Mouse (Mus musculus) midbrain, embryonic 15.5 days (tissue): ENCODE measurements around the gene Ttll3. TPM values are rescaled to one million over a fixed set of nuclear protein-coding genes. Genes with fewer than 3 reads are reported as not detected.

Experiments
- ATAC-seq: fragments of 200-750 bp; cut with Nextera tagmentation; replicated peaks from 2 replicates; pipeline ENCODE4 v1.8.0; 2017; ENCODE audit warnings: moderate TSS enrichment
- H3K27ac ChIP-seq: fragments of 300-500 bp; sonication (generic); 2 replicates; pipeline ENCODE4 v1.5.1; 2015; ENCODE audit warnings: mild to moderate bottlenecking, inconsistent platforms
- H3K27me3 ChIP-seq: fragments of 300-500 bp; sonication (generic); replicated peaks from 2 replicates; pipeline ENCODE4 v1.6.1; 2015; ENCODE audit warnings: inconsistent platforms
- H3K36me3 ChIP-seq: fragments of 300-500 bp; sonication (generic); replicated peaks from 2 replicates; pipeline ENCODE4 v1.6.1; 2015; ENCODE audit warnings: inconsistent platforms
- H3K4me1 ChIP-seq: fragments of 300-500 bp; sonication (generic); 2 replicates; pipeline ENCODE4 v1.6.1; 2015; ENCODE audit warnings: inconsistent platforms
- H3K4me2 ChIP-seq: fragments of 300-500 bp; sonication (generic); 2 replicates; pipeline ENCODE4 v1.6.1; 2015; ENCODE audit warnings: inconsistent platforms, mild to moderate bottlenecking, moderate library complexity
- H3K4me3 ChIP-seq: fragments of 300-500 bp; sonication (generic); 2 replicates; pipeline ENCODE4 v1.5.1; 2015; ENCODE audit warnings: mild to moderate bottlenecking, inconsistent platforms
- H3K9ac ChIP-seq: fragments of 300-500 bp; sonication (generic); 2 replicates; pipeline ENCODE4 v1.6.1; 2015; ENCODE audit warnings: mild to moderate bottlenecking, inconsistent platforms
- H3K9me3 ChIP-seq: fragments of 300-500 bp; sonication (generic); 2 replicates; pipeline ENCODE4 v1.6.1; 2016; ENCODE audit warnings: inconsistent platforms
- WGBS: fragments of 180-500 bp; shearing (Covaris S2); methylation state at CpG from one replicate; pipeline ENCODE4 v1.1.7; 2015; ENCODE audit warnings: mixed read lengths; 5-methylcytosine and 5-hydroxymethylcytosine counted together
- polyA plus RNA-seq: library from polyadenylated mRNA; unstranded; fragments of >200 nt; fragmentation: Nextera tagmentation; extraction: Ambion mirVana; gene quantifications from 2 replicates; pipeline ENCODE4 v1.2.1, GENCODE M21; 2015

Gene Ttll3
- polyA plus RNA-seq, 1 experiment from 2014 or later: 15.1 TPM

DNA sequence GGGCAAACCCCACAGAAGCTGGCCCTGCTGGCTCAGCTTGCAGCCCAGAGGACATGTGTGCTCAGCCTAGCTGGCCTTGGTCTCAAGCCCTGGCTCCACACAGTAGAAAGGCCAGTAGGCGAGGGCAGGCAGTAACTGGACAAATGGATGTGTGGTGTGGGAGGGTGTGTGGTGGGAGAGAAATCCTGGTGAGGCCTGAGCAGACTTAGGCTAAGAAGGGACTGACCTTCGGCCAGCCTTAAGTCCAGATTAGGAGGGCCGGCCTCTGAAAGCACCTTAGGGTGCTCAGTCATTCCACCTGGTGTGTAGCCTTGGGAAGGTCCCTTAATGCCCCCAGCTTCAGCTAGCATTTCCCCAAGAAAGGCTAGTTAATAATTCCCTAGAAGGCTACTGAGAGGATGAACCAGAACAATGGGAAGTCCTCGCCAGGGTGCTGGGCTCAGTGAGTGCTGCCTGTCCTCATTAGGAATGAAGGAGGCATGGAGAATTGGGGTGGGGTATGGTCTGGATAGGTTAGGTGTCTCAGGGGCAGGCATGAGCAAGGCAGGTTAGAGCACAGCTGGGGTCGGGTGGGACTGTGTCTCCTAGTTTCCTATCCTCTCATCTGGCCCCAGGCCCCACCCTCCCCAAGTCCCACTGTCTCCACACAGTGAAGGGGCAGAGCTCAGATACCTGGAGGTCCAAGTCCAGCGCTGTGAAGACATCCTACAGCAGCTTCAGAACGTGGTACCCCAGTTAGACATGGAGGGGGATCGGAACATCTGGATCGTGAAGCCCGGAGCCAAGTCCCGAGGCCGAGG, 15.8 kb downstream of the Ttll3 start:
- no peak overlapping the region for H3K9ac ChIP-seq

DNA sequence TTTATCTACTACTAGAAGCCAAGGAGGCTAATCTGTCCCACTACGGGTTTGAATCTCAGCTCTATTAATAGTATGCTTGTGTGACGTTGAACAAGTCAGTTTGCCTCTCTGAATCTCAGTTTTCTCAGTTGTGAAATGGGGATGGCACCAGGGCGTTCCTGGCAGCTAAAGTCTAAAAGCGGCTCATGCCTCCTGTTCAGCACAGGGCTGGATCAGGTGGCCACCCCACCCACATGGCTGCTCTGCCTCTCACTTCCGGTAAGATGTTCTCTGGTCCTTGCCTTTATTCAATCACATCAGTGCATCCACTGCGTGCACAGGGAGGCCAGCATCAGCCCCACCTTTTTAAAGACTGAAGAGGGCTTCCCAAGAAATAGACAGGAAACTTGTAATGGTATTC, 16.4 kb downstream of the Ttll3 start:
- no peaks in the 10 kb centered on the region for H3K36me3 ChIP-seq
- WGBS: 93% methylated on average over 6 of the region's 6 CpGs

More for the DNA sequence above, 15.8 kb downstream of the Ttll3 start:
- Histone ChIP-seq H3K27ac (no peak overlapping the region), H3K4me2 (no peak overlapping the region), H3K27me3 (no peaks in the 10 kb centered on the region), H3K4me1 (no peaks in the 10 kb centered on the region), H3K4me3 (no peak overlapping the region), H3K36me3 (no peaks in the 10 kb centered on the region), H3K9me3 (no peaks in the 10 kb centered on the region)
- ATAC-seq: no peak
- WGBS: 82% methylated on average over 12 of the region's 12 CpGs

DNA sequence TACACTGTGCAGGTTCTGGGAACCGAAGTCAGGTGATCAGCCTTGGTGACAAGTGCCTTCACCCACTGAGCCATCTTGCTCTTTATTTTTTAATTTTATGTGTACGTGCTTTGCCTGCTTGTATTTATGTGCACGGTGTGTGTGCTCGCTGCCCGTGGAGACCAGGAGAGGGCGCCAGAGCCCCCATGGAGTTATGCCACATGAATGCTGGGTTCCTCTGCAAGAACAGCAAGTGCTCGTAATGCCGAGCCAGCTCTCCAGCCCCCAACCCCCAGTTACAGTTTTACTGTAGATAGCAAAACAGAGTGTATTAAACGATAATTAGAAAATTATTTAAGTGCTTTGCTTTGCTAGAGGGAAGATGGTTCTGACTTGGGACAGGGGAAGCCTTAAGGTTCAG, 17.6 kb downstream of the Ttll3 start:
- WGBS: 78% methylated on average over 9 of the region's 9 CpGs
- no peaks in the 10 kb centered on the region for H3K36me3 ChIP-seq

More for the DNA sequence above, 16.4 kb downstream of the Ttll3 start:
- no peak for ATAC-seq
- no peak overlapping the region for H3K4me3 ChIP-seq
- H3K27me3 ChIP-seq: no peaks in the 10 kb centered on the region
- no peaks in the 10 kb centered on the region for H3K4me1 ChIP-seq
- H3K4me2 ChIP-seq: no peak overlapping the region
- no peaks in the 10 kb centered on the region for H3K9me3 ChIP-seq
- H3K9ac ChIP-seq: no peak overlapping the region
- H3K27ac ChIP-seq: no peak overlapping the region

DNA sequence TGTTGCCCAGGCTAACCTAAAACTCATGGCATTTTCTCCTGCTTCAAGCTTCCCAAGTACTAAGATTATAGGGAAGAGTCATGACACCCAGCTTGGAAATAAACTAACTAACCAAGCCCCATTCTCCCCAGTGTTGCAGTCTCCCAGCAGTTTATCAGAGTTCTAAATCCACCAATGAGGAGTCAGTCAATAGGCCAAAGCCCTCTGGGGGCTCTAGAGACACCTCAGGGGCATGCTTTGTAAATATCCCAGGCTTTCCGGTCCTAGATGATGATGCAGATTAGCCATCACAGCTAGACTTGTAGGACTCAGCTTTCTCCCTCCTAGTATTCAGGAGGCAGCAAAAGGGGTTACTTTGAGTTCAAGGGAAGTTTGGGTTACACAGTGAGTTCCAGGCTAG, 20.9 kb downstream of the Ttll3 start:
- H3K4me2 ChIP-seq: no peak overlapping the region
- no peak overlapping the region for H3K4me3 ChIP-seq
- no peak overlapping the region for H3K9ac ChIP-seq
- no peaks in the 10 kb centered on the region for H3K4me1 ChIP-seq
- no peaks in the 10 kb centered on the region for H3K9me3 ChIP-seq
- H3K27me3 ChIP-seq: no peaks in the 10 kb centered on the region
- WGBS: 76% methylated on average over 1 of the region's 1 CpGs
- no peak overlapping the region for H3K27ac ChIP-seq
- ATAC-seq: no peak
- H3K36me3 ChIP-seq: 0 out of 2 replicates have a peak, but pooled peaks cover 3% of the 10 kb centered on the region

More for the DNA sequence above, 17.6 kb downstream of the Ttll3 start:
- no peak for ATAC-seq
- no peak overlapping the region for H3K9ac ChIP-seq
- H3K4me2 ChIP-seq: no peak overlapping the region
- no peaks in the 10 kb centered on the region for H3K4me1 ChIP-seq
- H3K4me3 ChIP-seq: no peak overlapping the region
- H3K27ac ChIP-seq: no peak overlapping the region
- no peaks in the 10 kb centered on the region for H3K9me3 ChIP-seq
- H3K27me3 ChIP-seq: no peaks in the 10 kb centered on the region

DNA sequence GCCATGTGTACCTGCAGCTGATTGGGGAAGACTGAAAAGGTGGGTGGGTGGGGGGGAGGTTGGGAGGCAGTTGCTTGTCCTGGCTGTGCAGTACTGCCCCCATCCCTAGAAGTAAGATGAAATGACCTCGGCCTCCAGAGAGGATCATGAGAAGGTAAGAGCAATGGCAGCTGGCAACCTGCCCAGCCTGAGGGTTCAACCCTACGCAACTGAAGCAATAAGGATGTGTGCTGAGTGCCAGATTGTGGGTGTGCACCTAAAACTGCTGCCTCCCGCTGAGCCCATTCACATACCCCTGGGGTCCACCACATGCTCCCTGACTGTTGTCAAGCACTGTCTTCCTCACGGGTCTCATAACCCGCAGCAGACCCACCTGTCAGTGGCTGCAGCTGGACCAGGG, 27.4 kb downstream of the Ttll3 start:
- Histone ChIP-seq H3K27me3 (no peaks in the 10 kb centered on the region), H3K9me3 (no peaks in the 10 kb centered on the region), H3K27ac (no peak overlapping the region), H3K9ac (no peak overlapping the region), H3K4me3 (no peak overlapping the region), H3K36me3 (0 out of 2 replicates have a peak, but pooled peaks cover 6% of the 10 kb centered on the region), H3K4me2 (no peak overlapping the region), H3K4me1 (peaks cover 21% of the 10 kb centered on the region)
- ATAC-seq: no peak
- WGBS: 83% methylated on average over 5 of the region's 5 CpGs

DNA sequence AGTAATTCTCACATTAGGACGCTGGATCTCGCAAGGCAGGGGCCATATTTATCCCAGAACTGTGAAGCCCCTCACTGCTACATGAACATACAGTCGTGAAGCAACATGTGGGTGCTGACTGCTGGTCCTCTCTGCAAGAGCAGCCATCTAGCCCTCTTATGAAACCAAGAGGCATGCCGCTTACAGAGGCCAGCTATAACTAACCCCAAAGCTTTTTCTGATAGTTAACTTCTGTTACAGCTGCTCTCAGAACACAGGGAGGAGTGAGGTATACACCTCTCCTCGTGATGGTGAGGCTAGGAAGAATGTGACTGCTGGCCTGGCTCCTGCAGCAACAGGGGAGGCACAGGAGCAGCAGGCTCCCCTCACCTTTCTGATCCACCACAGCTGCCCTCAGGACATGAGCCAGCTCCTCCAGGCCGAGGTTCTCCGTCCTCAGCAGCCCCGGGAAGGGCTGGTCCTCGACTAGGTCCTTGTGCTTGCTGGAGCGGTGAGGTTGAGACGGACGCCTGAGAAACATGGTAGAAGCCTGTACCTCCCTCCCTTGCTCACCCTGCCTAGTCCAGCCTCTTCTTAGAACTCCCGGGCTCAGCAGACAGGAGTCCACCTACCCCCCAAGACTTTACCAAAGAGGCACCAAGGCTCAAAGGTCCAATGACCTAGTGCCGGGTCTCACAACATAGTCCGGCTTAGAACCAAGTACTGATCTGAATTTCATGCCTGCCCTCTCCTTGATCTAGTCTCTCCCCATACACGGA, 29.6 kb downstream of the Ttll3 start:
- 17% methylated on average over 16 of the region's 16 CpGs for WGBS
- 0 out of 2 replicates have a peak, but pooled peaks cover 6% of the 10 kb centered on the region for H3K36me3 ChIP-seq
- H3K9me3 ChIP-seq: no peaks in the 10 kb centered on the region
- H3K27ac ChIP-seq: peak overlapping the region; percentile 67
- H3K4me2 ChIP-seq: peak overlapping the region; percentile 90
- ATAC-seq: peak; percentile 70
- no peaks in the 10 kb centered on the region for H3K27me3 ChIP-seq
- H3K4me1 ChIP-seq: peaks cover 21% of the 10 kb centered on the region
- H3K4me3 ChIP-seq: peak overlapping the region; percentile 63
- H3K9ac ChIP-seq: peak overlapping the region; percentile 71

DNA sequence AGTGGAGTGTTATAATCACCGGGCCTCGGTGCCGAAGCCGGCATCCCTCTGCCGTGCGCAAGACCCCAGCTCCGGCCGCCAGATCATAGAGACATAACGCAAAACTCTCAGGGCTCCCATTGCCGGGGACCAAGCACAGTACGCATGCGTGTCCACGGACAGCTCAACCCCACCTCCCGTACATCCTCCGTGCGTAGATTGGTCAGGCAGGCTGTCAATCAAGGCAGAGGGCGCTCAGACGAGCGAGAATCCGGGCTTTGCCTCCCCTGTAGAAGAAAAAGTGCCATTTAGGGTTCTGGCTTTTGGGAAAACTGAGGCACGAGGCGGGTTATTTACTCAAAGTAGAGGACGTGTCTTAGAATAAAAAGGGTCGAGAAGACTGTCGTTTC, 30.1 kb downstream of the Ttll3 start, which contains the start of gene Rpusd3:
Gene Rpusd3, minus strand, starts transcription at position 142 of the 389 bp plus-strand sequence.
- peak; percentile 98 for ATAC-seq
- no peaks in the 10 kb centered on the region for H3K27me3 ChIP-seq
- H3K4me2 ChIP-seq: peak within 1 kb of the TSS; percentile 90
- WGBS: 0% methylated on average over 25 of the region's 25 CpGs
- H3K9ac ChIP-seq: peak within 1 kb of the TSS; percentile 71
- H3K4me1 ChIP-seq: peaks cover 21% of the 10 kb centered on the region
- H3K4me3 ChIP-seq: peak within 1 kb of the TSS; percentile 63
- H3K36me3 ChIP-seq: 0 out of 2 replicates have a peak, but pooled peaks cover 6% of the 10 kb centered on the region
- H3K27ac ChIP-seq: peak within 1 kb of the TSS; percentile 67
- no peaks in the 10 kb centered on the region for H3K9me3 ChIP-seq

DNA sequence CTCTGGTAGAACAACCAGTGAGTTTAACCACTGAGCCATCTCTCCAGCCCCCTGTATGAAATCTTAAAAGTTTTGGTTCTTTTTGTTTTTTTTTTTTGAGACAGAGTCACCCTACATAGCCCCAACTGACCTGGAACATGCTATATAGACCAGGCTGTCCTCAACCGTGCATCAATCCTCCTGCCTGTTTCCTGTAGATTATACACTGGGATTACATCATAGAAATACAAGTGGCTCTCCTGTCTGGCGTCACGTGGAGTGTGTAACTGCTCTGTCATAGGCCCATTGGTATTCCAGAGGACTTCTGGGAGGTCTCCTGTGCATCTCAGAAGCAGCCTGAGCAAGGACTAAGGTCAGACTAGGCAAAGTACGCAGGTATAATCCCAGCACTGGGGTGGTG, 33.9 kb downstream of the Ttll3 start:
- Histone ChIP-seq H3K36me3 (no peaks in the 10 kb centered on the region), H3K27ac (no peak overlapping the region), H3K9me3 (no peaks in the 10 kb centered on the region), H3K4me2 (no peak overlapping the region), H3K9ac (no peak overlapping the region), H3K4me3 (no peak overlapping the region), H3K4me1 (peaks cover 12% of the 10 kb centered on the region), H3K27me3 (no peaks in the 10 kb centered on the region)
- WGBS: 81% methylated on average over 4 of the region's 4 CpGs
- ATAC-seq: no peak

DNA sequence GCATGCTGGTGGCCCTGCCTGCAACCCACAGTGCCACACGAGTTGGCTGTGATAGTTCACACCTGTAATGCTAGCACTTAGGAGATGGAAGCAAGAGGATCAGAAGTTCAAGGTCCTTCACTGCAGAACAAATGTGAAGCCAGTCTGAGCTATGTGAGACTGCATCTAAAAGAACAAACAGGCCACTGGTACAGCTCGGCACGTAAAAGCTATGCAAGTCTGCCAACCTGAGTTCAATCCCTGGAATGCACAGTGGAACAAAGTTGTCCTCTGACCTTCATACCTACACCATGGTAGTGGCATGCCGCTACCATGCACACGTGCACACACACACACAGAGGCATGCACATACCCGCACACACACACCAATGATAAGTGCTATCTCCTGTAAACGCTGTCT, 35.1 kb downstream of the Ttll3 start:
- Histone ChIP-seq H3K27ac (no peak overlapping the region), H3K9me3 (no peaks in the 10 kb centered on the region), H3K9ac (no peak overlapping the region), H3K4me1 (peaks cover 4% of the 10 kb centered on the region; the same call in 1 of the 2 replicates), H3K27me3 (no peaks in the 10 kb centered on the region), H3K36me3 (no peaks in the 10 kb centered on the region), H3K4me3 (no peak overlapping the region), H3K4me2 (no peak overlapping the region)
- 88% methylated on average over 7 of the region's 7 CpGs for WGBS
- ATAC-seq: no peak

DNA sequence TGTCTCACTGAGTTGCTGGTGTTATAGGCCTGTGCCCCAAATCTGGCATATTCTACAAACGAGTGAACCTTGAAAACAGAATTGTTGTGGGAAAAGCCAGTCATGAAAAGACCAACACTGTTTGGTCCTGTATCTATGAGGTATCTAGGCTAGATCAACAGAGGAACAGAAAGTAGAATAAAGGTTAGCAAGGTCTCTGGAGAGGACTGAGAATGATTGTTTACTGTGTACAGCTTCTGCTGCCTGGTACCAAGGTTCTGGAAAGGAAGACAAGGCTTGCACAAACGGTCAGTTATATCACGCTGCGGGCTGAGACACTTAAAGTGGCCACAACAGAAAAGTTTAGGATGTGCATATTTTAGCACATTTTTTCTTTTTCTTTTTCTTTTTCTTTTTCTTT, 37.6 kb downstream of the Ttll3 start:
- H3K9ac ChIP-seq: no peak overlapping the region
- H3K4me1 ChIP-seq: no peaks in the 10 kb centered on the region
- H3K36me3 ChIP-seq: no peaks in the 10 kb centered on the region
- no peak overlapping the region for H3K27ac ChIP-seq
- WGBS: 88% methylated on average over 4 of the region's 4 CpGs
- ATAC-seq: no peak
- H3K4me3 ChIP-seq: no peak overlapping the region
- H3K27me3 ChIP-seq: no peaks in the 10 kb centered on the region
- no peak overlapping the region for H3K4me2 ChIP-seq
- no peaks in the 10 kb centered on the region for H3K9me3 ChIP-seq

DNA sequence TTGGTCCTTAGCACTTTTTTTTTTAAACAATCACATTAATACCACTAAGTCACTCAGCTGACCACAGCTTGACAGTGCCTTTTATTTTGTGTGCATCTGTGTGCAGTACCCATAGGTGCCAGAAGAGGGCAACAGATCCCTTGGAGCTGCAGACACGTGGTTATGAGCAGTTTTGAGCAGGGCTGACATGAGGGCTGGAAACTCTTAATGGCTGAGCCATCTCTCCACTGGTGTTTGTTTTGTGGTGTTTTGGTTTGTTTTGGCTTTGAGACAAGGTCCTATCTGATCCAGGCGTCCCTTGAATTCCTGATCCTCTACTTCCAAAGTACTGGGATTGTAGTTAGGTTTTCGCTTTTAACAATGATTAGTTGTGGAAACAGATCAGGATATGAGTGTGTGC, 38.3 kb downstream of the Ttll3 start:
- no peaks in the 10 kb centered on the region for H3K36me3 ChIP-seq
- H3K27me3 ChIP-seq: no peaks in the 10 kb centered on the region
- H3K4me1 ChIP-seq: no peaks in the 10 kb centered on the region
- no peaks in the 10 kb centered on the region for H3K9me3 ChIP-seq
- no peak overlapping the region for H3K4me3 ChIP-seq
- H3K27ac ChIP-seq: no peak overlapping the region
- H3K9ac ChIP-seq: no peak overlapping the region
- no peak overlapping the region for H3K4me2 ChIP-seq
- WGBS: 59% methylated on average over 3 of the region's 3 CpGs
- ATAC-seq: no peak

DNA sequence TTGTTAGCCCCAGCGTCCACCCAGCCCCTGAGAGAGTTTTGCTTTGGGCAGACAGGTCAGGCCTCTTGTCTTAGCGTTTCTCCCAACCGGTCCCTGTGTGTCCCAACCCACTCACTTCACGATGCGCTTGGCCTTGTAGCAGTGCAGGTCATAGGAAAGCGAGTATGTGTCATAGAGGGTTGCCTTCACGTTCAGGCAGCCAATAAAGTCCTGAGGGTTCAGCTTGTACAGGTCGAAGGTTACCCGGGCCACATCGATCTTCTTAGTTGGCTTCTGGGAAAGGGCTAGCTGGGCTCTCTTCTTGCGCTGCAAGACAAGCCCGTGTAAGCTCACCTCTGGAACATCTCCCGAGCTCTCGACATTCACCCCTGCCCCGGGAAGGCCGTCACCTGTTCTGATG, 38.9 kb downstream of the Ttll3 start:
- no peak overlapping the region for H3K4me2 ChIP-seq
- H3K36me3 ChIP-seq: no peaks in the 10 kb centered on the region
- no peak overlapping the region for H3K4me3 ChIP-seq
- 93% methylated on average over 16 of the region's 16 CpGs for WGBS
- H3K9me3 ChIP-seq: no peaks in the 10 kb centered on the region
- no peaks in the 10 kb centered on the region for H3K27me3 ChIP-seq
- H3K9ac ChIP-seq: no peak overlapping the region
- no peak for ATAC-seq
- no peaks in the 10 kb centered on the region for H3K4me1 ChIP-seq
- H3K27ac ChIP-seq: no peak overlapping the region
